Mouse (Mus musculus) yolk sac, embryonic 10.5 days (tissue): Measurements from ENCODE around the gene Nfya.

Experiments
- DNase-seq: peaks from one replicate; pipeline ENCODE4 v3.0.0-alpha.2; 2017; ENCODE audit warnings: low spot score

Nfya gene

DNA sequence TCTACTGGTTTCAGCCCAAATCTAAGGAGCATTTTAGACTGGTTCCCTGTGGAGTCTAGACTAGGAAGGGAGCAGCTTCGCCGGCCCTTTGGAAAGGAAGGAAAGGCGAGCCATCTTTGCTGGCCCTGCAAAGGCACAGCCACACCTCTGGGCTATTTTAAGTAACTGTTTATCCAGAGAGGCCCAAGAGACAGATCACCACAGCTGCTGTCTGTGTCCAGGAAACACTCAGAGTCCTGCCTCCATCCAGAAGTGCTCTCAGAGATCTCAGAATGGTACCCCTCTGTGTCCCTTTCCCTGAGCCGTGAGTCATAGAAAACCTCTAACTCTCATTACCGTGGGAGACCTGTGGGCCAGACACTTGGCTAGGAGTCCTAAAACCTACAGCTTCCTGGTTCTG lies 20.7 kb upstream of the Nfya start:
- DNase-seq: no peak

DNA sequence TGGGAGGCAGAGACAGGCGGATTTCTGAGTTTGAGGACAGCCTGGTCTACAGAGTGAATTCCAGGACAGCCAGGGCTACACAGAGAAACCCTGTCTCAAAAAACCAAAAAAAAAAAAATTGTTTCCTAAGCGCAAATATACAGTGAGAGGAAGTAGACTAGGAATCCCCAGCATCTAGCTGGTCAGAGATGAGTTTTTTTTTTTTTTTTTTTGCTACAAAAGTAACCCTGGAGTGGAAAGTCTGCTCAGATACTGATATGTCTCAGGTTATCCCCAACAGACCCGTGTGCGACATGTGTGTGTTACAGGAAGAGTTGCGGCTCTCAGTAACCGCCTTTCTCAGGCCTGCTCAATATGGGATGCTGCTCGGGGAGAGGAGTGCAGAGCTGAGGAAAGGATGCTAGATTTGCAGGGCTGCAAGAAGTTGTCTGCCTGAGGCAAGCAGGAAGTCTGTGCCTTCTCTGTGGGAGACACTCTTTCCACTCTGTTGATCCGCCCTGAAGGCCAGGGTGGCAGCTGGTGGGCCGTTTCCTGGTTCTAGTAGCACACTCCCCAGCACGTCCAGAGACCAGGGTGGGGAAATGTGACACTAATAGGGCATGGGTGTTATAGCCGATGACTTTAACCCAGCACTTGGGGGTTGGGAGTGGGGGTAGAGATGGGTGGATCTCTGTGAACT lies 18.3 kb upstream of the Nfya start:
- DNase-seq: no peak

- no peak for DNase-seq
Measured at GRCm38 (mm10) chr17:48426991-48427750, 17.5 kb upstream of the Nfya start.

- DNase-seq: no peak
Measured at GRCm38 (mm10) chr17:48425823-48426612, 16.3 kb upstream of the Nfya start.

DNA sequence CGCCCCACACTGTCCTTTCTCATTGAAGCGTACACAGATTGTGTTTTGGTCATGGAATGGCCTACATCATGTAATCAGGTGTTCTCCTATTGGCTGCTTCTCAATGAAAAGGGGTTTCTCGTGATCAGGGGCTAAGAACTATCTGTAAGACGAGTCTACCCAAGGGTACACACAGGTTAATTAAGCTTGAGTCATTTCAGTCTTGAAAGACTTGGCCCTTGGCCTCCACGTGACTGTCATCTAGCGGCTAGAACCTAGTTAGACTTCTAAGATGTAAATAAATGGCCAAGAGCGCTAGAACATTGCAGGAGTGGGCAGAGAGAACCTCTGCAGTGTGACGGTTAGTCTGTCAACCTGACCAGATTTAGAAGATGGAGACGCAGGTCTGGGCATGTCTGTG lies 14.5 kb upstream of the Nfya start:
- DNase-seq: peak; percentile 54

DNA sequence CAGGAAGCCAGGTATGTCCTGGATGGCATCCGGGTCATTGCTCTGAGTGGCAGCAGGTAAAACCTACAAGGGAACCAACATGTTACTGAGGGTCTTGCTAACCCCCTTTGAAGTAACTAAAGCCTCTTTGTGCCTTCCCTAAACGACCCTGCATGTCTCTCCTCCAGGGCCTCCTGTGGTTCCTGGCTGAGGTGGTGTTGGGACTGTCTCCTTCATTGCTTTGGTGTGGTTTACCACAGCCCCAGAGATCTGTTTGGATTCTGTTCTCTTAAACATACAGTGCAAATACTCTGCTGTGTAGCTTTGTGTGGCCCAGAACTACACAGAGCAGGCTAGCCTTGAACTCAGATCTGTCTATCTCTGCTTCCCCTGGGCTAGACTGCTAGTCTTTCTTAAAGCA lies 9.9 kb upstream of the Nfya start:
- no peak for DNase-seq

DNA sequence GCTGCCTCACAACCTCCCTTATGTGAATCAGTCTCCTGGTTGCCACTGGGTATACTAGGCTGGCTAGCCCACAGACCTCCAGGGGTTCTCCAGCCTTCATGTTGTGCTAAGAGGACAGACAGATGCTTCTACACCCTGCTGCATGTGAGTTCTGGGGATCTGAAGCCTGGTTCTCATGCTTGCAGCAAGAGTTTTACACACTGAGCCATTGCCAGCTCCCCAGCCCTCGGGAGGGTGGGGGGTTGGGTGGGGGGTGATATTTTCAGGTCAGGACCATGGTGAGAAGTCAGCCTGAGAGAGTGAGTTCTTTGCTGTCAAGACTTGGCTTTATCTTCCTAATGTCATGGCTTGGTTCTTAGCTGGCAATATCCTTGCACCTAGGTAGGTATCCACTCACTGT lies 9.1 kb upstream of the Nfya start:
- DNase-seq: no peak

- peak; percentile 84 for DNase-seq
Measured at GRCm38 (mm10) chr17:48418174-48418573, 8.5 kb upstream of the Nfya start.

DNA sequence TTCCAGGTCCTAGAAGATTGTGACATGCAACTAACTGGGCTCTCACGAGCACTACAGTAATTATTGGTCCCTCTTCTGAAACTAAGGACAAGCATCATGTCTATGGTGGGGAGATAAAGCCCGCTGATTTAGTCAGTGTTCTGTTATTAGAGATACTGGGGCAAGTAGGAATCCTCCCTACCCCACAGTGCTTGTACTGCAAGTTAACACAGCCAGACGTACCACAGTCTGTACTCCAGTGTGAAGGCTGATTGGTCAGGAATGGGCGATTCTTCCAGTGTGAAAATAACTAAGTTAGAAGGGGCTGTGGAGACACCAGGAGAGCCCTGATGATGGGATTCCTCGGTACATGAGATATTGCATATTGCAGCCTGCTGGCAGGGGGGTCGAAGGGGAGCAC lies 7.8 kb upstream of the Nfya start:
- no peak for DNase-seq

DNA sequence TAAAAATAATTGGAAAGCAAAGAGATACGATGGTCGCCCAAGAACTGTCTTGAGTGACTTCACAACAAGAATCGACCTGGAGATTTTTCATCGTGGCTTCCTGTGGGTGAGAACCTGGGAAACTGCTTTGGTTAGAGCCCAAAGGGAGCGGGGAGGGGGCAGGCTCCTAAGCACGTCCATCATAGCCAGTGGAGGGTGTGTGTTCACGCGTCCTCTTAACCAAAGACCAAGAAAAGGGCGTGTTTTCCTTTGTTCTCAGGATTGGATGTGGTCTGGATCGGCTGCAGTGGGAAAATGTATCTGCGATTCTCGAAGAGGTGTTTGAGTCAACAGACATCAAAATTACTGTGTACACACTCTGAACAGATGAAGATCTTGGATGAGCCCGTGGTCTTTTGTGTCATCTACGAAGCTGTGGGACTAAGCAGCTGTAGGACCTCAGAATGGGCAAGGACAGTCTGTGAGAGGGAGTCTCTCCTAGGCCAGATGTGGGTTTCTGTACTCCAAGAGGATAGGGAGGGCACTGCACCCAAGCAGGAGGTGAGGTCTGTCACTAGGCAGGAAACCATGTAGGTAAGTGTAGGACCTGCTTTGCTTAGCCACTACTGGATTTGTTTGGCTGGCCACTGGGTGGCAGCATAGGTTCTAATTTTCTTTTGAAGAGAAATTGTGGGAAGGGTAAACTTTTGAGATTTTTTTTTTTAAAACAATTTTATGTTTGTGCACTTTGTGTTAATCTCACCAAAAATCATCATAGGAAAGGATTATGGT lies 6.9 kb upstream of the Nfya start:
- peak; percentile 56 for DNase-seq

- DNase-seq: no peak
Measured at GRCm38 (mm10) chr17:48416011-48416410, 6.3 kb upstream of the Nfya start.

- DNase-seq: no peak
Measured at GRCm38 (mm10) chr17:48411241-48411640, 1.5 kb upstream of the Nfya start.

DNA sequence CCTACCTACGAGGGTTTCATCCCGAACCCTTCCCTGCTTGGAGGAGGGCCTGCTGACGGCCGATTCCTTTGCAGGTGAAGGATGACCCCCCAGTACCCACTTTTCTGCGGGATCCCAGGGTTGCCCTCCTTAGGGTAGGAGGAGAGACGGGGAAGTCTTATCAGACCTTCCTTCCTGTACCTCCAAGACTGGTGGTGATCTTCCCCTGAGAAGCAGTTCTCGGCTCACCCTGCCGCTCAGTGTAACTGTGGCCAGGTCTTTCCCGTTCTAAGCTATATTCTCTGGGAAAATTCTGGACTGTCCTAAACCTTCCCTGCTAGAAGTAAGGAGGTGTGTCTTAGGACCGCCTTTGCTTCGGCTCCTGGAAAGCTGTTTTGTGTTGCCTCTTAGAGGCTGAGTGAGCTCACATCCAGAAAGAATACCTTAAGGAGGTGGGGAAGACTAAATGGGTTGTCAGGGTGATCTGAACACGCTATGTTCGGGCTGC lies 636 bp upstream of the Nfya start:
- DNase-seq: no peak

GRCm38 (mm10) chr17:48408526-48409291 lies 997 bp downstream of the Nfya start:
- DNase-seq: peak; percentile 72

DNA sequence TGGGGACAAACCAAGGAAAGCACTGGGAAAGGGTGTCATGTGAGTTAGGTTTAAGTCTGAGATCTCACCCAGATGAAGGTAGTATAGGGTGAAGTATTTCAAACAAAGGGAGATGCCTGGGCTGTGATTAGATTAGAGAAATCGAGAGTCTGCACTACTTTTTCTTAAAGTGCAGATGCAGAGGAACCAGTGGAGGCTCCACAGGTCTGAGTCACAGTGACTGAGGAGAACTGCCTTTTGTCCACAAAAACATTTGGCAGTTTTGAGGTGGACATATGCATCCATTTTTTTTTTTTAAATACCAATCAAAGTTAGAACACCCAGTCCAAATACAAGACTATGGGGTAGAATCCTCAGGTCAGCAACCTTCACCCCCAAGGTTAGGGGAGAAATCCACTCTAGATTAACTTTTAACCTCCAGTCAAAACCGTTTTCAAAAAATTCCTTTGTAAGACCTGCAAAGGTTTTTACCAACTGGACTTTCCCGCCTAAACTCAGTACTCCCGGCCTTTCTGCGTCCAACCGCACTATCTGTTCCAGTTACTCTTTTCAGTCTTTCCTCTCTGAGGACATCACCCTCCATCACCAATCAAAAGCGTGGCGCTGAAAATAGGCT lies 1.7 kb downstream of the Nfya start:
- DNase-seq: no peak

GRCm38 (mm10) chr17:48407154-48407553 lies 2.6 kb downstream of the Nfya start:
- no peak for DNase-seq

DNA sequence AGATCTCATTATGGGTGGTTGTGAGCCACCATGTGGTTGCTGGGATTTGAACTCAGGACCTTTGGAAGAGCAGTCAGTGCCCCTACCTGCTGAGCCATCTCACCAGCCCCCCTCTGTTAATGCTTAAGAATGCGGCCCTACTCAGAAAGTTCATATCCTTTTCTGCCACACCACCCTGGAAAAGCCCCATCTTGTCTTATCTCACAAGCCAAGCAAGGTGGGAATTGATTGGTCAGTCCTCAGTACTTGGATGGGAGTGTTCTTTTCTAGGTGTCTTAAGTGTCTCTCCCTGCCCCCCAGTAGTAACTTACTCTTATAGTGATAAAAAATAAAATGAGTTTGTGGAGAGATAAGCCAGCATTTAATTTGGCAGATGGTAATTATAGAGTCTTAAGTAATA lies 5.0 kb downstream of the Nfya start:
- DNase-seq: no peak

- DNase-seq: no peak
Measured at GRCm38 (mm10) chr17:48403848-48404247, 5.9 kb downstream of the Nfya start.

GRCm38 (mm10) chr17:48402751-48403150 lies 7.0 kb downstream of the Nfya start:
- DNase-seq: no peak

- DNase-seq: no peak
Measured at GRCm38 (mm10) chr17:48401710-48402109, 8.0 kb downstream of the Nfya start.

GRCm38 (mm10) chr17:48392616-48393015 lies 17.1 kb downstream of the Nfya start:
- DNase-seq: peak; percentile 44
